Mouse (Mus musculus): ENCODE data around the gene Gpr137. TPM values are rescaled to one million over a fixed set of nuclear protein-coding genes. Genes with fewer than 3 reads are reported as not detected.
A peak's percentile ranks its signal among the peaks of the same experiment; 100 is the strongest.

Gene Gpr137
- polyA plus RNA-seq, 1 experiment, result 9.0 TPM

DNA sequence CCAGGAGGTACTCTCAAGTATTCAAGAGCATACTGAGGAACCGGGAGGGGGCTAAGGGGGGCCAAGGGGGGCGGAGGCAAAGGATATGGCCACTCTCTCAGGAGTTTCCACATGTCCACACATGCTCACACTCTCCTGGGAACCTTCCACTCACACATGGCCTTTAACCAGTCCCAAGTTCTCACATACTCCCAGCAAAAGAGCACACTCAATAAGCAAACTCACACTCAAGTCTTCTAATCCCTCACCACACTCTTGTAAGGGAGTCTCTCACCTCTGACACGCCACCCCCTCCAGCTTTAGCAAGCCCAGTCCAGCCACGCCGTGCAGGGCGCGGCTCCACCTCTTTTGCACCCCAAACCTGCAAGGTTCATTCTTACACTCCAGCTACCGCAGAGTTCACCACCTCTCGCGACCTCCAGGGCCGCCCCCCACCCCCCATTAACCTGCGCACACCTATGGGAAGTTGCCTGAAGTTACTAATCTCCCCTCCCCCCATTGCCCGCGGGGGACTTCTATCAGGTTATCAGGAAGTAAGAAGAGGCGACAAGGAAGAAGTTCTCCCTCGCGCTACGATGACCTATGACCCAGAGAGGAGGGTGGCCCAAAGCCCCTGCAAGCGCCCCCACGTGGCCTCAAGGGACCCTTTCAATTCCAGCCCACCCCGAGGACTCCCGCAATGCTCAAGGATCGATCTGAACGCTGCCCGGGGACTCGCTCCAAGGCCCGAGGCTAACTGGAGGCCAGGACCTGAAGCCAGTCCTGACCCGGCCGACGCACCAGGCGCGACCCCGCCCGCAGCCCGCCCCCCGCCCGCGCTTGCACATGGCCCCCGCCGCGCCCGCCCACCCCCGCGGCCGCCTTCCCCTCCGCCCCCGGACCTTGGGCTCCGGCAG lies 21.3 kb downstream of the Gpr137 start:
- Histone ChIP-seq H3K9ac (ENCODE audit: low read depth, poor library complexity, severe bottlenecking) (peak overlapping the region; percentile 80), H3K4me3 (ENCODE audit: low read depth, low read length) (peak overlapping the region; percentile 80), H3K27ac (ENCODE audit: insufficient read depth, low read length) (peak overlapping the region; percentile 12; the same call in 1 of the 2 replicates), H3K9me3 (replicated peaks; ENCODE audit: control insufficient read depth, insufficient read depth, low read length, poor library complexity, severe bottlenecking) (no peaks in the 10 kb centered on the region), H3K27me3 (ENCODE audit: control insufficient read depth, insufficient read depth, low read length, poor library complexity, severe bottlenecking) (no peaks in the 10 kb centered on the region), H3K4me1 (ENCODE audit: control insufficient read depth, insufficient read depth, low read length) (peaks cover 2% of the 10 kb centered on the region), H3K36me3 (ENCODE audit: control insufficient read depth, insufficient read depth, low read length, poor library complexity, severe bottlenecking) (no peaks in the 10 kb centered on the region)
- TF ChIP-seq POLR2A (IDR thresholded peaks at IDR 0.05; ENCODE audit: insufficient read depth, low read length), result no peak
- TF ChIP-seq CTCF (IDR thresholded peaks at IDR 0.05; ENCODE audit: low read depth, low read length), result peak; percentile 24

DNA sequence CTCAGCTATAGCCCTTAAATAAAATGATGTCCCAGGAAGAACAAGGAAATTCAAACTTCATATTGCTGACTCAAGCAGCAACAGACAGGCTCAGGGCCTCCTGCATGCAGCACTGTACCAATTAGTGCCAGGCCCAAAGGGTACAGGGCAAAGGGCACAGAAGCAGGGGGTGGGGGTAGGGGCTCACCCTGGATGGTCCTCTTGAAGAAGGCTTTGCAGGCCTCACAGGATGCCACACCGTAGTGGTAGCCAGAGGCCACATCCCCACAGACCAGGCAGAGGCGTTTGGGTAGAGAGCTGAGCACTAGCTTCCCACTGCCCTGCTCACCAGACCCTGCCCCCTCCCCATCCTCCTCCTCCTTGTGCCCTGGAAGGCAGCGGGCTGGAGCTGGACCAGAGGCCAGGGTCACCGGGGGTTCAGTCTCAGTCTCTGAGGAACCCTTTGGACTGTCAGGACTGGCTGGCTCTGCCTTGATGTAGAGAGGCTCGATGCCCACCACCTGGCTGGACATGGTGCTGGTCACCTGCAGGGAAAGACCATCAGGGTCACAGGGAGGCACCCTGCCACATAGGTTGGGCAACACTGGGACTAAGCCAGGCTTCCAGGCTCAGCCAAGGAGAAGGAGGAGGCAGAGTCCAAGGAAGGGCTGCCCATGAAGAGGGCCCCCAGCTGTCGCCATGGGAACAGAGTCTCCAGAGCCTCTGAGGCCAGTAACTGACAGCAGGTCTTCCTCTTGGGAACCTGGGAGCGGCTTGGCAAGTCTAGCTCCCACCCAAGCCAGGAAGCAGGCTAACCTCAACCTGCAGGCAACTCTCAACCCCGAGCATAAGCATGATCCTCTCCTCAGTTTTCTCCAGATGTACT lies 22.2 kb downstream of the Gpr137 start:
- Histone ChIP-seq H3K27me3 (ENCODE audit: control insufficient read depth, insufficient read depth, low read length, poor library complexity, severe bottlenecking) (no peaks in the 10 kb centered on the region), H3K4me3 (ENCODE audit: low read depth, low read length) (no peak overlapping the region), H3K4me1 (ENCODE audit: control insufficient read depth, insufficient read depth, low read length) (peaks cover 2% of the 10 kb centered on the region), H3K27ac (ENCODE audit: insufficient read depth, low read length) (no peak overlapping the region), H3K9ac (ENCODE audit: low read depth, poor library complexity, severe bottlenecking) (peak overlapping the region; percentile 80), H3K36me3 (ENCODE audit: control insufficient read depth, insufficient read depth, low read length, poor library complexity, severe bottlenecking) (no peaks in the 10 kb centered on the region), H3K9me3 (replicated peaks; ENCODE audit: control insufficient read depth, insufficient read depth, low read length, poor library complexity, severe bottlenecking) (no peaks in the 10 kb centered on the region)
- TF ChIP-seq CTCF (IDR thresholded peaks at IDR 0.05; ENCODE audit: low read depth, low read length) (no peak), POLR2A (IDR thresholded peaks at IDR 0.05; ENCODE audit: insufficient read depth, low read length) (no peak), EP300 (IDR thresholded peaks at IDR 0.05; ENCODE audit: insufficient read depth, low read depth, low read length) (no peak)

DNA sequence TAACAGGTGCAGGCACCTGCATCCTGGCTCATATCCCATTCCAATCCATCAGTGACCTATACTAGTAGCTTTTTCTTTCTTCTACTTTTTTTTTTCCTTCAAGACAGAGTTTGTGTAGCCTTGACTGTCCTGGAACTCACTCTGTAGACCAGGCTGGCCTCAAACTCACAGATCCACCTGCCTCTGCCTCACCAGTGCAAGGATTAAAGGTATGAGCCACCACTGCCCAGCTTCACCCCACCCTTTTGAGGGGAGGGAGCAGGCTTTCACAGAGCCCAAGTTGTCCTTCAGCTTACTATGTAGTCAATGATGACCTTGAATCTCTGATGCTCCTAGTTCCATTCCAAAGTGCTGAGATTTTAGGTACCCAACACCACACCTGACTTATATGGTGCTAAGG lies 22.8 kb downstream of the Gpr137 start:
- H3K27me3 ChIP-seq (ENCODE audit: control insufficient read depth, insufficient read depth, low read length, poor library complexity, severe bottlenecking), result no peaks in the 10 kb centered on the region
- H3K4me1 ChIP-seq (ENCODE audit: control insufficient read depth, insufficient read depth, low read length), result peaks cover 2% of the 10 kb centered on the region
- no peak overlapping the region for H3K4me3 ChIP-seq (ENCODE audit: low read depth, low read length)
- H3K9ac ChIP-seq (ENCODE audit: low read depth, poor library complexity, severe bottlenecking), result no peak overlapping the region
- TF ChIP-seq POLR2A (IDR thresholded peaks at IDR 0.05; ENCODE audit: insufficient read depth, low read length) (no peak), EP300 (IDR thresholded peaks at IDR 0.05; ENCODE audit: insufficient read depth, low read depth, low read length) (no peak), CTCF (IDR thresholded peaks at IDR 0.05; ENCODE audit: low read depth, low read length) (no peak)
- no peak overlapping the region for H3K27ac ChIP-seq (ENCODE audit: insufficient read depth, low read length)
- no peaks in the 10 kb centered on the region for H3K36me3 ChIP-seq (ENCODE audit: control insufficient read depth, insufficient read depth, low read length, poor library complexity, severe bottlenecking)
- no peaks in the 10 kb centered on the region for H3K9me3 ChIP-seq (replicated peaks; ENCODE audit: control insufficient read depth, insufficient read depth, low read length, poor library complexity, severe bottlenecking)

DNA sequence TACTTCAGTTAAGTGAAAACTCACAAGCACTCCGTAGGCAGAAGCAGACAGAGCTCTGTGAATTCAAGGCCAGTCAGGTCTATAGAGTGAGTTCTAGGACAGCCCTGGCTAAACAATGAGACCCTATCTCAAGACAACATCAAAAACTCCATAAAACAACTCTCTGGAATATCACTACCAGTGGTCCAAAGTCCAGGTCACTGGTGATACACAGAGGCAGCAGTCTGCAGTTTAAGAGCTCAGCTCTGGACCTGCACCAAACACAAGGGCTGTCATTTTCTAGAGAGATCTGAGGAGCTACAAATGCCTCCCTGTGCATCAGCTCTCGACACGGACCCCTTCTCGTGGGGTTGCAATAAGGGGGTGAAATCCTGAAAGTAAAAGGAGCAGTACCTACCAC lies 24.0 kb downstream of the Gpr137 start:
- no peaks in the 10 kb centered on the region for H3K36me3 ChIP-seq (ENCODE audit: control insufficient read depth, insufficient read depth, low read length, poor library complexity, severe bottlenecking)
- no peak overlapping the region for H3K4me3 ChIP-seq (ENCODE audit: low read depth, low read length)
- peaks cover 2% of the 10 kb centered on the region for H3K4me1 ChIP-seq (ENCODE audit: control insufficient read depth, insufficient read depth, low read length)
- TF ChIP-seq POLR2A (IDR thresholded peaks at IDR 0.05; ENCODE audit: insufficient read depth, low read length) (no peak), CTCF (IDR thresholded peaks at IDR 0.05; ENCODE audit: low read depth, low read length) (no peak), EP300 (IDR thresholded peaks at IDR 0.05; ENCODE audit: insufficient read depth, low read depth, low read length) (no peak)
- H3K27me3 ChIP-seq (ENCODE audit: control insufficient read depth, insufficient read depth, low read length, poor library complexity, severe bottlenecking), result no peaks in the 10 kb centered on the region
- H3K27ac ChIP-seq (ENCODE audit: insufficient read depth, low read length), result no peak overlapping the region
- no peak overlapping the region for H3K9ac ChIP-seq (ENCODE audit: low read depth, poor library complexity, severe bottlenecking)
- H3K9me3 ChIP-seq (replicated peaks; ENCODE audit: control insufficient read depth, insufficient read depth, low read length, poor library complexity, severe bottlenecking), result no peaks in the 10 kb centered on the region

DNA sequence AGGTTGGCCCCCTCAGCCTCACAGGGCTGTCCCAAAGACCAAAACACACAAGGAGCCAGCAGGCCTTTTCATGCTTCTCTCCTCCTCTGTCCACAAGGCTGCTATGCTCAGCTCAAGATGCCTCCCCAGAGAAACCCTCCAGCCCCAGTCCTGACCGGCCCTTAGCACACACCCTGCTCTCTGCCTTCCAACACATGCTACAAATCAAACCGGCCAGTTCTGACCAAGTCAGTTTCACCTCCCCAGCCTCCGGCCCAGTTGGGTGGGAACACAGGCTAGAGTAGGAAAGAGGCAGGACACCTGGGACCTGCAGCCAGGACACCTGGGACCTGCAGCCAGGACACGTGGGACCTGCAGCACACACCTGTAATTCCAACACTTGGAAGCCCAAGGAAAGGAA lies 25.8 kb downstream of the Gpr137 start:
- Histone ChIP-seq H3K9me3 (replicated peaks; ENCODE audit: control insufficient read depth, insufficient read depth, low read length, poor library complexity, severe bottlenecking) (no peaks in the 10 kb centered on the region), H3K36me3 (ENCODE audit: control insufficient read depth, insufficient read depth, low read length, poor library complexity, severe bottlenecking) (0 out of 2 replicates have a peak, but pooled peaks cover 6% of the 10 kb centered on the region), H3K27me3 (ENCODE audit: control insufficient read depth, insufficient read depth, low read length, poor library complexity, severe bottlenecking) (no peaks in the 10 kb centered on the region), H3K4me1 (ENCODE audit: control insufficient read depth, insufficient read depth, low read length) (no peaks in the 10 kb centered on the region), H3K9ac (ENCODE audit: low read depth, poor library complexity, severe bottlenecking) (no peak overlapping the region), H3K27ac (ENCODE audit: insufficient read depth, low read length) (no peak overlapping the region), H3K4me3 (ENCODE audit: low read depth, low read length) (no peak overlapping the region)
- TF ChIP-seq POLR2A (IDR thresholded peaks at IDR 0.05; ENCODE audit: insufficient read depth, low read length) (no peak), CTCF (IDR thresholded peaks at IDR 0.05; ENCODE audit: low read depth, low read length) (no peak), EP300 (IDR thresholded peaks at IDR 0.05; ENCODE audit: insufficient read depth, low read depth, low read length) (no peak)
